Mouse (Mus musculus) heart, postnatal 14 days (tissue): ENCODE data around the gene Hpf1. TPM values are rescaled to one million over a fixed set of nuclear protein-coding genes. Genes with fewer than 3 reads are reported as not detected.

Experiments used
- DNase-seq, 2 experiments: peaks; one replicate each; pipeline ENCODE4 v3.0.0; 2021 to 2022
- intact Hi-C: fragments of 180-260 bp; cut with DNase I; formaldehyde crosslinking; loops from one replicate; pipeline ENCODE4 v1.15.1; 2025
- total RNA-seq, 2 experiments: library from RNA; stranded (reverse); gene quantifications; 2 replicates each; pipeline ENCODE4 v1.2.3; 2021

The Hpf1 gene
- total RNA-seq, 2 experiments from 2014 or later = 17.9 TPM

- DNase-seq = no peak
- intact Hi-C loops = no loop called here
Measured at GRCm38 (mm10) chr8:60889131-60889842, 931 bp upstream of the Hpf1 start.

- intact Hi-C loops = loop anchor here (5.0 kb wide), 1 partner anchor 102 kb away; the partner anchor contains the start of gene Nek1
- DNase-seq = no peak
Measured at GRCm38 (mm10) chr8:60890520-60890874, 279 bp downstream of the Hpf1 start.

GRCm38 (mm10) chr8:60891757-60892156 is 1.5 kb downstream of the Hpf1 start:
- intact Hi-C loops = loop anchor here (5.0 kb wide), 1 partner anchor 101 kb away; the partner anchor contains the start of gene Nek1
- no peak for DNase-seq

GRCm38 (mm10) chr8:60895878-60896277 is 5.7 kb downstream of the Hpf1 start:
- peak in 1 of 2 experiments; percentile 28 for DNase-seq
- intact Hi-C loops = no loop called here

GRCm38 (mm10) chr8:60900147-60900546 is 9.9 kb downstream of the Hpf1 start:
- peak; percentile 32 to 41 for DNase-seq

GRCm38 (mm10) chr8:60912081-60912480 is 21.9 kb downstream of the Hpf1 start:
- intact Hi-C loops = no loop called here
- no peak for DNase-seq

More at GRCm38 (mm10) chr8:60900147-60900546, 9.9 kb downstream of the Hpf1 start:
- intact Hi-C loops = no loop called here

GRCm38 (mm10) chr8:60912554-60912953 is 22.3 kb downstream of the Hpf1 start:
- intact Hi-C loops = no loop called here
- no peak for DNase-seq

- intact Hi-C loops = no loop called here
- DNase-seq = no peak
Measured at GRCm38 (mm10) chr8:60919069-60919468, 28.9 kb downstream of the Hpf1 start.

- no peak for DNase-seq
- intact Hi-C loops = no loop called here
Measured at GRCm38 (mm10) chr8:60920176-60920575, 30.0 kb downstream of the Hpf1 start.

- DNase-seq = no peak
- intact Hi-C loops = no loop called here
Measured at GRCm38 (mm10) chr8:60933617-60934016, 43.4 kb downstream of the Hpf1 start.

GRCm38 (mm10) chr8:60938717-60939424 is 48.7 kb downstream of the Hpf1 start:
- no peak for DNase-seq
- intact Hi-C loops = no loop called here

GRCm38 (mm10) chr8:60942867-60943266 is 52.6 kb downstream of the Hpf1 start:
- intact Hi-C loops = loop anchor here (5.0 kb wide), 1 partner anchor 39 kb away; the partner anchor contains the start of gene Clcn3
- no peak for DNase-seq

- DNase-seq = no peak
- intact Hi-C loops = no loop called here
Measured at GRCm38 (mm10) chr8:60947503-60947902, 57.3 kb downstream of the Hpf1 start.

- DNase-seq = no peak
- intact Hi-C loops = no loop called here
Measured at GRCm38 (mm10) chr8:60949859-60950258, 59.6 kb downstream of the Hpf1 start.

- DNase-seq = no peak
- intact Hi-C loops = no loop called here
Measured at GRCm38 (mm10) chr8:60951271-60951670, 61.1 kb downstream of the Hpf1 start.

- intact Hi-C loops = no loop called here
- no peak for DNase-seq
Measured at GRCm38 (mm10) chr8:60951757-60952156, 61.5 kb downstream of the Hpf1 start.

GRCm38 (mm10) chr8:60952803-60953202 is 62.6 kb downstream of the Hpf1 start:
- intact Hi-C loops = no loop called here
- DNase-seq = no peak

GRCm38 (mm10) chr8:60954281-60955014 is 64.2 kb downstream of the Hpf1 start:
- DNase-seq = peak; percentile 63 to 73
- intact Hi-C loops = no loop called here

- DNase-seq = no peak
- intact Hi-C loops = no loop called here
Measured at GRCm38 (mm10) chr8:60956847-60957246, 66.6 kb downstream of the Hpf1 start.
